16 mouse cellular contexts compared by ENCODE assay signal in genomic region chr8:105313622-105314402, GRCm38 (mm10). TPM values are rescaled to one million over a fixed set of nuclear protein-coding genes. Genes with fewer than 3 reads are reported as not detected.
DNase-seq lines count a peak whose midpoint lies in the region; ATAC-seq and TF ChIP-seq lines count a peak whose summit lies in the region.
"Had no signal": no experiment of that assay in that cellular context is flagged by ENCODE, and none has a peak within 500 bp of the region (broad histone marks: within the 10 kb centered on the region; RNA-seq: fewer than 3 reads in every experiment).

No protein-coding gene starts in this region.

- no peak for DNase-seq in heart, postnatal 25 days (ENCODE audit: low spot score)
- DNase-seq in MEL (ENCODE audit: low read depth, low spot score): peak; percentile 52
- no peak for DNase-seq in liver, embryonic 13.5 days
- DNase-seq in right cerebral cortex, postnatal 10 days (ENCODE audit: low spot score in 2 of 2): no peak
- DNase-seq in spleen, postnatal 36 days (ENCODE audit: low spot score in 2 of 2): no peak
- DNase-seq: adrenal gland, adult 2 months; layer of hippocampus, postnatal 36 days; left cerebral cortex, postnatal 4 days; lung, embryonic 14.5 days; retina, postnatal 1 day; thymus, postnatal 25 days had no signal

- peaks cover 82% of the 10 kb centered on the region for H3K4me1 ChIP-seq in erythroblast, embryonic 14.5 days (ENCODE audit: control insufficient read depth)
- peaks cover 42% of the 10 kb centered on the region for H3K4me1 ChIP-seq in heart, embryonic 15.5 days (replicated peaks)
- peaks cover 22 to 28% of the 10 kb centered on the region in 2 experiments for H3K4me1 ChIP-seq in MEL (ENCODE audit: control insufficient read depth in 1 of 2, insufficient read depth in 2 of 2, low read length in 2 of 2)
- peaks cover 74% of the 10 kb centered on the region for H3K4me1 ChIP-seq in liver, embryonic 13.5 days (replicated peaks)
- H3K4me1 ChIP-seq: kidney, embryonic 15.5 days had no signal

- H3K36me3 ChIP-seq in erythroblast, embryonic 14.5 days (ENCODE audit: control insufficient read depth): peaks cover 100% of the 10 kb centered on the region
- peaks cover 30% of the 10 kb centered on the region for H3K36me3 ChIP-seq in heart, embryonic 15.5 days
- peaks cover 0 to 24% of the 10 kb centered on the region in 2 experiments; a peak in 2 of 4 replicates for H3K36me3 ChIP-seq in MEL (ENCODE audit: control insufficient read depth in 1 of 2, insufficient read depth in 2 of 2, low read length in 2 of 2)
- peaks cover 99% of the 10 kb centered on the region for H3K36me3 ChIP-seq in liver, embryonic 13.5 days

- H3K79me2 ChIP-seq in MEL (ENCODE audit: control insufficient read depth, insufficient read depth, low read length, poor library complexity): no peaks in the 10 kb centered on the region

- H3K9ac ChIP-seq in heart, embryonic 15.5 days: no peak overlapping the region
- peak overlapping the region; percentile 12; the same call in 1 of the 2 replicates for H3K9ac ChIP-seq in MEL (ENCODE audit: control insufficient read depth, low read depth, low read length, poor library complexity, severe bottlenecking)
- H3K9ac ChIP-seq in liver, embryonic 13.5 days: peak overlapping the region; percentile 65
- H3K9ac ChIP-seq: kidney, embryonic 15.5 days; lung, embryonic 14.5 days had no signal

- H3K27me3 ChIP-seq in erythroblast, embryonic 14.5 days (ENCODE audit: control insufficient read depth): no peaks in the 10 kb centered on the region
- no peaks in the 10 kb centered on the region for H3K27me3 ChIP-seq in heart, embryonic 15.5 days
- no peaks in the 10 kb centered on the region for H3K27me3 ChIP-seq in MEL (ENCODE audit: control insufficient read depth in 1 of 2, insufficient read depth in 2 of 2, low read length in 2 of 2)
- no peaks in the 10 kb centered on the region for H3K27me3 ChIP-seq in liver, embryonic 13.5 days
- H3K27me3 ChIP-seq: kidney, embryonic 15.5 days had no signal

- peak overlapping the region; percentile 16 for H3K4me3 ChIP-seq in erythroblast, embryonic 14.5 days (replicated peaks)
- no peak overlapping the region for H3K4me3 ChIP-seq in heart, embryonic 15.5 days
- no peak overlapping the region for H3K4me3 ChIP-seq in MEL (ENCODE audit: control insufficient read depth in 1 of 2, insufficient read depth in 1 of 2, low read depth in 2 of 2, low read length in 2 of 2)
- peak overlapping the region; percentile 18; the same call in 1 of the 2 replicates for H3K4me3 ChIP-seq in liver, embryonic 13.5 days (replicated peaks)
- H3K4me3 ChIP-seq: kidney, embryonic 15.5 days had no signal

- no peak for TF ChIP-seq POLR2A in MEL (IDR thresholded peaks at IDR 0.05; ENCODE audit: control insufficient read depth in 1 of 2, insufficient read depth in 1 of 2, low read depth in 1 of 2, low read length in 2 of 2, poor library complexity in 1 of 2)

- peak overlapping the region; percentile 33 for H3K27ac ChIP-seq in heart, embryonic 15.5 days
- peak overlapping the region; percentile 26; the same call in 1 of the 2 replicates for H3K27ac ChIP-seq in MEL (ENCODE audit: control insufficient read depth, low read depth, low read length)
- H3K27ac ChIP-seq in liver, embryonic 13.5 days: peak overlapping the region; percentile 77
- H3K27ac ChIP-seq: kidney, embryonic 15.5 days; stomach, postnatal 0 days had no signal

- TF ChIP-seq CTCF in MEL (IDR thresholded peaks at IDR 0.05 in 2 of 3, conservative IDR thresholded peaks at IDR 0.05 in 1 of 3; ENCODE audit: control insufficient read depth in 1 of 3, insufficient read depth in 1 of 3, low read depth in 2 of 3, low read length in 3 of 3, poor library complexity in 1 of 3, severe bottlenecking in 1 of 3): no peak

- intact Hi-C loops in heart, postnatal 25 days (cut with DNase I): no loop called here

- 61% methylated on average over 9 of the region's 9 CpGs for WGBS in heart, embryonic 15.5 days
- WGBS in liver, embryonic 13.5 days (ENCODE audit: insufficient replicate concordance): 70% methylated on average over 9 of the region's 9 CpGs

- no peak overlapping the region for H3K4me2 ChIP-seq in heart, embryonic 15.5 days
- H3K4me2 ChIP-seq in liver, embryonic 13.5 days: peak overlapping the region; percentile 54
- H3K4me2 ChIP-seq: kidney, embryonic 15.5 days; lung, embryonic 14.5 days had no signal

- no peak for ATAC-seq in erythroblast, adult 5-6 weeks (replicated peaks; ENCODE audit: low FRiP score, poor library complexity, severe bottlenecking)
- ATAC-seq in heart, embryonic 15.5 days (replicated peaks; ENCODE audit: insufficient number of reproducible peaks, insufficient read depth, low FRiP score, low read depth): peak; percentile 45; the same call in 1 of the 2 replicates
- ATAC-seq in liver, embryonic 13.5 days (ENCODE audit: low read depth): peak; percentile 37

- TF ChIP-seq RAD21 in MEL (IDR thresholded peaks at IDR 0.05; ENCODE audit: low read depth, low read length): no peak

- H3K9me3 ChIP-seq in erythroblast, embryonic 14.5 days (ENCODE audit: control insufficient read depth, low read length): peaks cover 3% of the 10 kb centered on the region
- H3K9me3 ChIP-seq in heart, embryonic 15.5 days (replicated peaks): no peaks in the 10 kb centered on the region
- no peaks in the 10 kb centered on the region for H3K9me3 ChIP-seq in MEL (replicated peaks; ENCODE audit: insufficient read depth, low read length)
- H3K9me3 ChIP-seq in liver, embryonic 13.5 days (replicated peaks): no peaks in the 10 kb centered on the region
- H3K9me3 ChIP-seq: kidney, embryonic 15.5 days had no signal

- peak in 1 of 2 experiments; percentile 29; a peak in 1 of 4 replicates for TF ChIP-seq EP300 in MEL (IDR thresholded peaks at IDR 0.05; ENCODE audit: low read depth in 1 of 2, low read length in 2 of 2)

TF ChIP-seq in MEL, 35 proteins besides CTCF, POLR2A, EP300 and RAD21 (continues in another document):
- no peak for TF ChIP-seq CHD1 (IDR thresholded peaks at IDR 0.05; ENCODE audit: low read depth, low read length)
- TF ChIP-seq MXI1 (IDR thresholded peaks at IDR 0.05; ENCODE audit: low read depth, low read length): no peak

RNA-seq across cellular contexts. Expression of gene Elmo3, which starts 8.4 kb away (rescaled TPM):
- polyA plus RNA-seq in erythroblast, embryonic 14.5 days (2012): 0.97 and 1.1 TPM in 2 replicates
- total RNA-seq in erythroblast, adult 5-6 weeks (2015; ENCODE audit: low replicate concordance): 13.8 and 17.3 TPM in 2 replicates
- total RNA-seq in erythroblast, adult 5-6 weeks (2017; ENCODE audit: low replicate concordance): 22.1 and 30.7 TPM in 2 replicates
- polyA plus RNA-seq in heart, embryonic 15.5 days (2015; fragmentation: Nextera tagmentation; extraction: Ambion mirVana): 2.3 and 4.6 TPM in 2 replicates
- under 1 TPM; 0.81 to 0.91 TPM for total RNA-seq in heart, postnatal 25 days (2021)
- 1.0 and 1.3 TPM in 2 replicates for total RNA-seq in MEL (2012; rRNA removed)
- polyA plus RNA-seq in MEL (2012; ENCODE audit: insufficient read depth in 1 of 2, insufficient read length in 2 of 2, low read depth in 1 of 2, low replicate concordance in 2 of 2, missing spikeins in 1 of 2): 1 to 10 TPM in 1 of 2 experiments, not detected in 1; 2.9 TPM
- 2.1 and 2.8 TPM in 2 replicates for polyA plus RNA-seq in liver, embryonic 13.5 days (2015; fragmentation: Nextera tagmentation; extraction: Ambion mirVana)

RNA-seq across cellular contexts. Expression of gene Lrrc29, which starts 12.3 kb away (rescaled TPM):
- polyA plus RNA-seq in erythroblast, embryonic 14.5 days (2012): 2.5 and 3.1 TPM in 2 replicates
- 13.4 and 35.9 TPM in 2 replicates for total RNA-seq in erythroblast, adult 5-6 weeks (2015; ENCODE audit: low replicate concordance)
- 26.2 and 28.6 TPM in 2 replicates for total RNA-seq in erythroblast, adult 5-6 weeks (2017; ENCODE audit: low replicate concordance)
- polyA plus RNA-seq in heart, embryonic 15.5 days (2015; fragmentation: Nextera tagmentation; extraction: Ambion mirVana): 0.62 and 1.0 TPM in 2 replicates
- 1 to 10 TPM; 1.3 to 1.9 TPM for total RNA-seq in heart, postnatal 25 days (2021)
- 2.6 and 3.2 TPM in 2 replicates for total RNA-seq in MEL (2012; rRNA removed)
- polyA plus RNA-seq in MEL (2012; ENCODE audit: insufficient read depth in 1 of 2, insufficient read length in 2 of 2, low read depth in 1 of 2, low replicate concordance in 2 of 2, missing spikeins in 1 of 2): 1 to 10 TPM in 1 of 2 experiments, not detected in 1; 6.1 TPM
- 9.4 and 9.5 TPM in 2 replicates for polyA plus RNA-seq in liver, embryonic 13.5 days (2015; fragmentation: Nextera tagmentation; extraction: Ambion mirVana)

RNA-seq across cellular contexts. Expression of gene Tmem208, which starts 12.3 kb away (rescaled TPM):
- 3.4 and 3.5 TPM in 2 replicates for polyA plus RNA-seq in erythroblast, embryonic 14.5 days (2012)
- total RNA-seq in erythroblast, adult 5-6 weeks (2015; ENCODE audit: low replicate concordance): 51.2 and 56.3 TPM in 2 replicates
- 18.5 and 26.9 TPM in 2 replicates for total RNA-seq in erythroblast, adult 5-6 weeks (2017; ENCODE audit: low replicate concordance)
- 73.0 and 89.2 TPM in 2 replicates for polyA plus RNA-seq in heart, embryonic 15.5 days (2015; fragmentation: Nextera tagmentation; extraction: Ambion mirVana)
- total RNA-seq in heart, postnatal 25 days (2021): 10 to 100 TPM; 23.4 to 25.3 TPM
- total RNA-seq in MEL (2012; rRNA removed): 123 and 149 TPM in 2 replicates
- 10 to 100 TPM in 1 of 2 experiments, not detected in 1; 94.5 TPM for polyA plus RNA-seq in MEL (2012; ENCODE audit: insufficient read depth in 1 of 2, insufficient read length in 2 of 2, low read depth in 1 of 2, low replicate concordance in 2 of 2, missing spikeins in 1 of 2)
- 103 and 108 TPM in 2 replicates for polyA plus RNA-seq in liver, embryonic 13.5 days (2015; fragmentation: Nextera tagmentation; extraction: Ambion mirVana)

RNA-seq across cellular contexts. Expression of gene E2f4, which starts 16.3 kb away (rescaled TPM):
- 30.0 and 45.9 TPM in 2 replicates for polyA plus RNA-seq in erythroblast, embryonic 14.5 days (2012)
- total RNA-seq in erythroblast, adult 5-6 weeks (2015; ENCODE audit: low replicate concordance): 289 and 294 TPM in 2 replicates
- total RNA-seq in erythroblast, adult 5-6 weeks (2017; ENCODE audit: low replicate concordance): 120 and 129 TPM in 2 replicates
- 38.3 and 61.5 TPM in 2 replicates for polyA plus RNA-seq in heart, embryonic 15.5 days (2015; fragmentation: Nextera tagmentation; extraction: Ambion mirVana)
- total RNA-seq in heart, postnatal 25 days (2021): 10 to 100 TPM; 19.8 to 21.5 TPM
- total RNA-seq in MEL (2012; rRNA removed): 95.9 and 98.5 TPM in 2 replicates
- polyA plus RNA-seq in MEL (2012; ENCODE audit: insufficient read depth in 1 of 2, insufficient read length in 2 of 2, low read depth in 1 of 2, low replicate concordance in 2 of 2, missing spikeins in 1 of 2): 100 to 1,000 TPM in 1 of 2 experiments, 10 to 100 TPM in 1; 97.9 to 313 TPM
- polyA plus RNA-seq in liver, embryonic 13.5 days (2015; fragmentation: Nextera tagmentation; extraction: Ambion mirVana): 187 and 232 TPM in 2 replicates

RNA-seq across cellular contexts. Expression of gene Exoc3l, which starts 17.9 kb away (rescaled TPM):
- 1.6 and 1.7 TPM in 2 replicates for polyA plus RNA-seq in erythroblast, embryonic 14.5 days (2012)
- total RNA-seq in erythroblast, adult 5-6 weeks (2015; ENCODE audit: low replicate concordance): 0.38 and 5.9 TPM in 2 replicates
- 15.0 and 26.8 TPM in 2 replicates for total RNA-seq in erythroblast, adult 5-6 weeks (2017; ENCODE audit: low replicate concordance)
- 12.3 and 14.2 TPM in 2 replicates for polyA plus RNA-seq in heart, embryonic 15.5 days (2015; fragmentation: Nextera tagmentation; extraction: Ambion mirVana)
- 1 to 10 TPM; 4.9 to 7.1 TPM for total RNA-seq in heart, postnatal 25 days (2021)
- 0.56 and 0.69 TPM in 2 replicates for total RNA-seq in MEL (2012; rRNA removed)
- 1 to 10 TPM in 1 of 2 experiments, not detected in 1; 2.0 TPM for polyA plus RNA-seq in MEL (2012; ENCODE audit: insufficient read depth in 1 of 2, insufficient read length in 2 of 2, low read depth in 1 of 2, low replicate concordance in 2 of 2, missing spikeins in 1 of 2)
- polyA plus RNA-seq in liver, embryonic 13.5 days (2015; fragmentation: Nextera tagmentation; extraction: Ambion mirVana): 6.2 and 6.7 TPM in 2 replicates

Comparison
In these comparisons a context has a peak if more than half of its experiments do, and no peak if none do; other contexts are left out.
1. H3K4me3 ChIP-seq: peak in erythroblast, embryonic 14.5 days (single experiment) and liver, embryonic 13.5 days (single experiment); none in heart, embryonic 15.5 days (single experiment) and MEL (0 of 2).
2. H3K27ac ChIP-seq: peak in every context shown above with its lines; median percentile 77 in liver, embryonic 13.5 days; 33 in heart, embryonic 15.5 days; 26 in MEL.
3. RNA of gene Tmem208, which starts 12.3 kb away (polyA plus RNA-seq): 103 to 108 TPM in liver, embryonic 13.5 days, 94.5 TPM in MEL and 73.0 to 89.2 TPM in heart, embryonic 15.5 days; 3.4 to 3.5 TPM in erythroblast, embryonic 14.5 days; every median in the first group is over 10 times any median in the second.